Mouse (Mus musculus) liver, embryonic 14.5 days (tissue): Measurements from ENCODE around the gene Zfp706.

Experiments used
- CTCF ChIP-seq: IDR thresholded peaks from 2 replicates; pipeline ENCODE4 v1.5.1; 2016; ENCODE audit warnings: antibody characterized with exemption, low read depth, control low read depth
- EP300 ChIP-seq: IDR thresholded peaks from 2 replicates; pipeline ENCODE4 v1.6.1; 2016; ENCODE audit warnings: antibody characterized with exemption, low read depth

DNA sequence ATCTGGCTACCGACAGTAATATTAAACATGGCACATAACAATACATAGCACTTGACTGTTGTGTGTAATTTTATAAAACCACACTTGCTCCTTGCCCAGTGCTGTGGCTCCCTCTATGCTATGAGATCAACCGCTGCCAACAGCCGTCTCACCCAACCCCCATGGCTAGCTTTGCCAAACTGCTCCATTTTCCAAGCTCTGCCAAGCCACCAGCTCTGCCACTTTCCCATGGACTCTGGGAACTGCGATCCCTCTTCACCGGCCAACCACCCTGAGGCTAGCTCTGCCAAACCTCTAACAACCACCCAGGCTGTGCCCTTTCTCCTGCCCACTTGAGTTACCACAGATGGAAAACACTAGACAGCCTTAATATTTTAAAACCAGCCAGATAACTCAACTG lies 33.6 kb upstream of the Zfp706 start:
- TF ChIP-seq EP300 (no peak), CTCF (no peak)
